Mouse (Mus musculus) stomach, embryonic 14.5 days (tissue): ENCODE results near the gene Fscn2. TPM values are rescaled to one million over a fixed set of nuclear protein-coding genes. Genes with fewer than 3 reads are reported as not detected.

Source experiments
- ATAC-seq: fragments of 200-750 bp; cut with Nextera tagmentation; 2 replicates; pipeline ENCODE4 v1.8.0; 2017; ENCODE audit warnings: low read depth, moderate TSS enrichment; ENCODE audit not compliant: insufficient number of reproducible peaks, insufficient read depth, low FRiP score
- H3K27ac ChIP-seq: fragments of 300-500 bp; sonication (generic); 2 replicates; pipeline ENCODE4 v1.5.1; 2014; ENCODE audit warnings: mild to moderate bottlenecking, low read length, moderate library complexity, mixed read lengths
- H3K27me3 ChIP-seq: fragments of 300-500 bp; sonication (generic); 2 replicates; pipeline ENCODE4 v1.6.1; 2014; ENCODE audit warnings: low read length, control low read depth, mixed read lengths; ENCODE audit not compliant: control insufficient read depth, insufficient read depth
- H3K36me3 ChIP-seq: fragments of 300-500 bp; sonication (generic); 2 replicates; pipeline ENCODE4 v1.6.1; 2014; ENCODE audit warnings: mild to moderate bottlenecking, control low read depth, low read length, moderate library complexity, mixed read lengths; ENCODE audit not compliant: control insufficient read depth, insufficient read depth
- H3K4me1 ChIP-seq: fragments of 300-500 bp; sonication (generic); 2 replicates; pipeline ENCODE4 v1.6.1; 2014; ENCODE audit warnings: low read length, control low read depth, mixed read lengths; ENCODE audit not compliant: control insufficient read depth, insufficient read depth
- H3K4me2 ChIP-seq: fragments of 300-500 bp; sonication (generic); replicated peaks from 2 replicates; pipeline ENCODE4 v1.6.1; 2014; ENCODE audit warnings: low read depth, low read length, control low read depth
- H3K4me3 ChIP-seq: fragments of 300-500 bp; sonication (generic); 2 replicates; pipeline ENCODE4 v1.5.1; 2014; ENCODE audit warnings: low read depth, low read length, control low read depth
- H3K9ac ChIP-seq: fragments of 300-500 bp; sonication (generic); replicated peaks from 2 replicates; pipeline ENCODE4 v1.6.1; 2014; ENCODE audit warnings: low read depth, mild to moderate bottlenecking, control low read depth, low read length, moderate library complexity, mixed read lengths
- H3K9me3 ChIP-seq: fragments of 300-500 bp; sonication (generic); 2 replicates; pipeline ENCODE4 v1.6.1; 2016; ENCODE audit warnings: low read depth, low read length, control low read depth; ENCODE audit not compliant: control insufficient read depth
- WGBS: fragments of 180-500 bp; shearing (Covaris S2); extraction: QIAGEN DNeasy Blood & Tissue Kit; methylation state at CpG from one replicate; pipeline ENCODE4 v1.1.7; 2014; 5-methylcytosine and 5-hydroxymethylcytosine counted together
- polyA plus RNA-seq: library from polyadenylated mRNA; unstranded; fragments of >200 nt; fragmentation: Nextera tagmentation; extraction: Ambion mirVana; gene quantifications from 2 replicates; pipeline ENCODE4 v1.2.1, GENCODE M21; 2014

Fscn2 gene
- polyA plus RNA-seq, 1 experiment from 2014 or later, result 0.30 TPM

GRCm38 (mm10) chr11:120376302-120377160 is 15.2 kb downstream of the Fscn2 start:
- no peak overlapping the region for H3K4me3 ChIP-seq
- no peak overlapping the region for H3K4me2 ChIP-seq
- H3K4me1 ChIP-seq, result peaks cover 10% of the 10 kb centered on the region
- H3K27me3 ChIP-seq, result no peaks in the 10 kb centered on the region
- no peaks in the 10 kb centered on the region for H3K9me3 ChIP-seq
- H3K27ac ChIP-seq, result no peak overlapping the region
- WGBS, result 86% methylated on average over 17 of the region's 17 CpGs
- no peak for ATAC-seq
- peaks cover 66% of the 10 kb centered on the region for H3K36me3 ChIP-seq
- H3K9ac ChIP-seq, result no peak overlapping the region

- no peak for ATAC-seq
- 65% methylated on average over 10 of the region's 10 CpGs for WGBS
- Histone ChIP-seq H3K27ac (no peak overlapping the region), H3K36me3 (peaks cover 66% of the 10 kb centered on the region), H3K9ac (peak overlapping the region; percentile 79; the same call in 1 of the 2 replicates), H3K4me2 (peak overlapping the region; percentile 95), H3K27me3 (no peaks in the 10 kb centered on the region), H3K9me3 (no peaks in the 10 kb centered on the region), H3K4me1 (peaks cover 10% of the 10 kb centered on the region), H3K4me3 (peak overlapping the region; percentile 85)
Observed at GRCm38 (mm10) chr11:120377337-120377736, 16.0 kb downstream of the Fscn2 start.

GRCm38 (mm10) chr11:120378031-120378610 is 16.8 kb downstream of the Fscn2 start:
- peak; percentile 47 for ATAC-seq
- H3K4me3 ChIP-seq, result peak overlapping the region; percentile 85
- H3K36me3 ChIP-seq, result peaks cover 66% of the 10 kb centered on the region
- H3K4me2 ChIP-seq, result peak overlapping the region; percentile 95
- H3K9me3 ChIP-seq, result no peaks in the 10 kb centered on the region
- no peak overlapping the region; the same call in 1 of the 2 replicates for H3K27ac ChIP-seq
- no peaks in the 10 kb centered on the region for H3K27me3 ChIP-seq
- H3K4me1 ChIP-seq, result peaks cover 10% of the 10 kb centered on the region
- 4% methylated on average over 38 of the region's 40 CpGs for WGBS
- peak overlapping the region; percentile 79 for H3K9ac ChIP-seq

- H3K9ac ChIP-seq, result peak within 1 kb of the TSS; percentile 79
- WGBS, result 7% methylated on average over 54 of the region's 54 CpGs
- ATAC-seq, result peak; percentile 83
- H3K9me3 ChIP-seq, result no peaks in the 10 kb centered on the region
- H3K4me2 ChIP-seq, result peak within 1 kb of the TSS; percentile 95
- peaks cover 66% of the 10 kb centered on the region for H3K36me3 ChIP-seq
- peak within 1 kb of the TSS; percentile 74; the same call in 1 of the 2 replicates for H3K27ac ChIP-seq
- no peaks in the 10 kb centered on the region for H3K27me3 ChIP-seq
- H3K4me3 ChIP-seq, result peak within 1 kb of the TSS; percentile 85
- peaks cover 10% of the 10 kb centered on the region for H3K4me1 ChIP-seq
Observed at GRCm38 (mm10) chr11:120378611-120379540, 17.5 kb downstream of the Fscn2 start, which contains the start of gene Faap100. Faap100 (minus strand) TSS chr11:120378764.

GRCm38 (mm10) chr11:120380271-120380670 is 18.9 kb downstream of the Fscn2 start:
- no peak for ATAC-seq
- H3K27ac ChIP-seq, result no peak overlapping the region
- no peak overlapping the region for H3K4me3 ChIP-seq
- H3K4me1 ChIP-seq, result peaks cover 10% of the 10 kb centered on the region
- no peaks in the 10 kb centered on the region for H3K9me3 ChIP-seq
- 92% methylated on average over 3 of the region's 3 CpGs for WGBS
- no peaks in the 10 kb centered on the region for H3K27me3 ChIP-seq
- no peak overlapping the region for H3K4me2 ChIP-seq
- H3K9ac ChIP-seq, result no peak overlapping the region
- peaks cover 63% of the 10 kb centered on the region for H3K36me3 ChIP-seq

GRCm38 (mm10) chr11:120381157-120381556 is 19.8 kb downstream of the Fscn2 start:
- Histone ChIP-seq H3K4me3 (no peak overlapping the region), H3K27me3 (no peaks in the 10 kb centered on the region), H3K36me3 (peaks cover 61% of the 10 kb centered on the region), H3K4me2 (no peak overlapping the region), H3K27ac (no peak overlapping the region), H3K9me3 (no peaks in the 10 kb centered on the region), H3K4me1 (peaks cover 10% of the 10 kb centered on the region), H3K9ac (no peak overlapping the region)
- no peak for ATAC-seq
- WGBS, result 93% methylated on average over 4 of the region's 4 CpGs

- Histone ChIP-seq H3K4me1 (peaks cover 7% of the 10 kb centered on the region), H3K4me3 (no peak overlapping the region), H3K36me3 (peaks cover 59% of the 10 kb centered on the region), H3K9me3 (no peaks in the 10 kb centered on the region), H3K27me3 (no peaks in the 10 kb centered on the region), H3K9ac (no peak overlapping the region), H3K27ac (no peak overlapping the region), H3K4me2 (no peak overlapping the region)
- WGBS, result 89% methylated on average over 9 of the region's 9 CpGs
- no peak for ATAC-seq
Observed at GRCm38 (mm10) chr11:120382509-120382908, 21.2 kb downstream of the Fscn2 start.

GRCm38 (mm10) chr11:120386632-120387031 is 25.3 kb downstream of the Fscn2 start:
- Histone ChIP-seq H3K4me1 (no peaks in the 10 kb centered on the region), H3K27me3 (no peaks in the 10 kb centered on the region), H3K4me2 (no peak overlapping the region), H3K9me3 (no peaks in the 10 kb centered on the region), H3K27ac (no peak overlapping the region), H3K9ac (no peak overlapping the region), H3K36me3 (peaks cover 56% of the 10 kb centered on the region), H3K4me3 (no peak overlapping the region)
- 92% methylated on average over 6 of the region's 6 CpGs for WGBS
- no peak for ATAC-seq
